Mouse (Mus musculus) heart, embryonic 16.5 days (tissue): ENCODE results near the gene Man2c1. TPM values are rescaled to one million over a fixed set of nuclear protein-coding genes. Genes with fewer than 3 reads are reported as not detected.

ENCODE experiments used
- ATAC-seq: fragments of 200-750 bp; cut with Nextera tagmentation; replicated peaks from 2 replicates; pipeline ENCODE4 v1.8.0; 2017; ENCODE audit warnings: moderate number of reproducible peaks; ENCODE audit not compliant: insufficient read depth, low FRiP score; ENCODE audit errors: extremely low read depth
- H3K27ac ChIP-seq: fragments of 300-500 bp; sonication (generic); 2 replicates; pipeline ENCODE4 v1.5.1; 2014; ENCODE audit warnings: mild to moderate bottlenecking, low read length, control low read depth, moderate library complexity
- H3K27me3 ChIP-seq: fragments of 300-500 bp; sonication (generic); 2 replicates; pipeline ENCODE4 v1.6.1; 2014; ENCODE audit warnings: low read length, mixed read lengths; ENCODE audit not compliant: control insufficient read depth, insufficient read depth
- H3K36me3 ChIP-seq: fragments of 300-500 bp; sonication (generic); 2 replicates; pipeline ENCODE4 v1.6.1; 2014; ENCODE audit not compliant: control insufficient read depth, insufficient read depth
- H3K4me1 ChIP-seq: fragments of 300-500 bp; sonication (generic); 2 replicates; pipeline ENCODE4 v1.6.1; 2014; ENCODE audit warnings: low read length, mixed read lengths; ENCODE audit not compliant: control insufficient read depth, insufficient read depth
- H3K4me2 ChIP-seq: fragments of 300-500 bp; sonication (generic); 2 replicates; pipeline ENCODE4 v1.6.1; 2014; ENCODE audit warnings: low read depth, mild to moderate bottlenecking, control low read depth, low read length
- H3K4me3 ChIP-seq: fragments of 300-500 bp; sonication (generic); 2 replicates; pipeline ENCODE4 v1.5.1; 2014; ENCODE audit warnings: mild to moderate bottlenecking, control low read depth, low read length
- H3K9ac ChIP-seq: fragments of 300-500 bp; sonication (generic); 2 replicates; pipeline ENCODE4 v1.6.1; 2014; ENCODE audit warnings: low read length, control low read depth
- H3K9me3 ChIP-seq: fragments of 300-500 bp; sonication (generic); replicated peaks from 2 replicates; pipeline ENCODE4 v1.6.1; 2016; ENCODE audit warnings: low read length; ENCODE audit not compliant: control insufficient read depth
- WGBS: fragments of 180-500 bp; shearing (Covaris S2); extraction: QIAGEN DNeasy Blood & Tissue Kit; methylation state at CpG from one replicate; pipeline ENCODE4 v1.1.7; 2014; 5-methylcytosine and 5-hydroxymethylcytosine counted together
- polyA plus RNA-seq: library from polyadenylated mRNA; unstranded; fragments of >200 nt; fragmentation: Nextera tagmentation; extraction: Ambion mirVana; gene quantifications from 2 replicates; pipeline ENCODE4 v1.2.1, GENCODE M21; 2015

The Man2c1 gene
- polyA plus RNA-seq, 1 experiment from 2014 or later: 58.0 TPM

DNA sequence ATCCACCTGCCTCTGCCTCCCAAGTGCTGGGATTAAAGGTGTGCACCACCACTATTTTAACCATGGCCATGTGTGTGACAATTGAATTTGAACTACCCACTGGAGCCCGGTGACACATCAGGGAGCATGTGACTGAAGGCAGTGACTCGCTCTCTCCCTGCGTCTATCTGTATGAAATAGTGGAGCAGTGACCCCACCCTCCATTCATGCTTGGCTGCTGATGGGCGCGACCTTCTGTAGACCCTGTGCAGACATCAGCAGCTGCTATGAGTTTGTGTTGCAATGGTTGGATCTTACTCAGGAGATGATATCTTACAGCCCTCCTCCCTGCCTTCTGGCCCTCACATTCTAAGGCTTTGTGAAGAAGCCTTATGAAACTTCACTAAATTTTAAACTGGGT is 37.9 kb downstream of the Man2c1 start:
- Histone ChIP-seq H3K27ac (no peak overlapping the region), H3K4me2 (no peak overlapping the region), H3K36me3 (no peaks in the 10 kb centered on the region), H3K9ac (no peak overlapping the region), H3K4me1 (no peaks in the 10 kb centered on the region), H3K27me3 (no peaks in the 10 kb centered on the region), H3K9me3 (no peaks in the 10 kb centered on the region), H3K4me3 (no peak overlapping the region)
- no peak for ATAC-seq
- 70% methylated on average over 5 of the region's 5 CpGs for WGBS

Other genes starting within 250 kb of the Man2c1 start
- gene Snx33, start 202.3 kb upstream of the Man2c1 start, polyA plus RNA-seq: 7.5 and 8.2 TPM in 2 replicates
- gene Imp3, start 193.2 kb upstream of the Man2c1 start, polyA plus RNA-seq: 64.6 and 68.7 TPM in 2 replicates
- gene Snupn, start 179.8 kb upstream of the Man2c1 start, polyA plus RNA-seq: 17.8 and 18.9 TPM in 2 replicates
- 12.7 and 14.5 TPM in 2 replicates for gene Ptpn9, start 135.8 kb upstream of the Man2c1 start, polyA plus RNA-seq
- gene Sin3a, start 58.6 kb upstream of the Man2c1 start, polyA plus RNA-seq: 20.6 and 22.9 TPM in 2 replicates
- gene Neil1, start 17.6 kb downstream of the Man2c1 start, polyA plus RNA-seq: 7.7 and 8.1 TPM in 2 replicates
- gene Commd4, start 27.6 kb downstream of the Man2c1 start, polyA plus RNA-seq: 70.7 and 73.5 TPM in 2 replicates
- not detected in 2 replicates for gene Trcg1, start 105.9 kb downstream of the Man2c1 start, polyA plus RNA-seq
- 12.3 and 14.2 TPM in 2 replicates for gene 1700017B05Rik, start 131.9 kb downstream of the Man2c1 start, polyA plus RNA-seq